Mouse (Mus musculus) heart, embryonic 14.5 days (tissue): Measurements from ENCODE around the gene Nrxn3. TPM values are rescaled to one million over a fixed set of nuclear protein-coding genes. Genes with fewer than 3 reads are reported as not detected.

Experiments used
- ATAC-seq: fragments of 200-750 bp; cut with Nextera tagmentation; 2 replicates; pipeline ENCODE4 v1.8.0; 2017; ENCODE audit warnings: low read depth, moderate TSS enrichment; ENCODE audit not compliant: insufficient number of reproducible peaks, insufficient read depth, low FRiP score
- H3K27ac ChIP-seq, 2 experiments: fragments of 200-500 bp in 1 of 2; fragments of 300-500 bp in 1 of 2; sonication (generic) in 1 of 2; replicated peaks in 1 of 2; 2 replicates each; pipeline ENCODE4 v1.5.1; 2012 to 2014; ENCODE audit warnings: low read depth in 2 of 2, low read length in 2 of 2, control low read depth in 1 of 2, mild to moderate bottlenecking in 1 of 2, mixed read lengths in 1 of 2; ENCODE audit not compliant: control insufficient read depth in 1 of 2, insufficient read depth in 1 of 2
- H3K27me3 ChIP-seq: fragments of 300-500 bp; sonication (generic); 2 replicates; pipeline ENCODE4 v1.6.1; 2014; ENCODE audit warnings: mild to moderate bottlenecking, low read length, control low read depth; ENCODE audit not compliant: control insufficient read depth, insufficient read depth
- H3K36me3 ChIP-seq: fragments of 300-500 bp; sonication (generic); 2 replicates; pipeline ENCODE4 v1.6.1; 2014; ENCODE audit warnings: mild to moderate bottlenecking, control low read depth, low read length, mixed read lengths; ENCODE audit not compliant: control insufficient read depth, insufficient read depth
- H3K4me1 ChIP-seq, 2 experiments: fragments of 200-500 bp in 1 of 2; fragments of 300-500 bp in 1 of 2; sonication (generic) in 1 of 2; 2 replicates each; pipeline ENCODE4 v1.6.1; 2012 to 2014; ENCODE audit warnings: low read length in 2 of 2, control low read depth in 1 of 2, mixed read lengths in 1 of 2; ENCODE audit not compliant: control insufficient read depth in 2 of 2, insufficient read depth in 2 of 2
- H3K4me2 ChIP-seq: fragments of 300-500 bp; sonication (generic); 2 replicates; pipeline ENCODE4 v1.6.1; 2014; ENCODE audit warnings: mild to moderate bottlenecking, low read length
- H3K4me3 ChIP-seq, 2 experiments: fragments of 200-500 bp in 1 of 2; fragments of 300-500 bp in 1 of 2; sonication (generic) in 1 of 2; 2 replicates each; pipeline ENCODE4 v1.5.1; 2012 to 2014; ENCODE audit warnings: low read length in 2 of 2, mild to moderate bottlenecking in 2 of 2, control low read depth in 1 of 2, low read depth in 1 of 2, moderate library complexity in 1 of 2; ENCODE audit not compliant: control insufficient read depth in 1 of 2, insufficient read depth in 1 of 2
- H3K9ac ChIP-seq: fragments of 300-500 bp; sonication (generic); 2 replicates; pipeline ENCODE4 v1.6.1; 2014; ENCODE audit warnings: mild to moderate bottlenecking, low read length
- H3K9me3 ChIP-seq: fragments of 300-500 bp; sonication (generic); 2 replicates; pipeline ENCODE4 v1.6.1; 2016; ENCODE audit warnings: low read length, control low read depth; ENCODE audit not compliant: control insufficient read depth
- WGBS: fragments of 180-500 bp; shearing (Covaris S2); extraction: QIAGEN DNeasy Blood & Tissue Kit; methylation state at CpG from one replicate; pipeline ENCODE4 v1.1.7; 2014; 5-methylcytosine and 5-hydroxymethylcytosine counted together
- polyA plus RNA-seq: library from polyadenylated mRNA; unstranded; fragments of >200 nt; fragmentation: Nextera tagmentation; extraction: Ambion mirVana; gene quantifications from 2 replicates; pipeline ENCODE4 v1.2.1, GENCODE M21; 2014

The Nrxn3 gene
- polyA plus RNA-seq, 1 experiment from 2014 or later, result 1.7 TPM

- Histone ChIP-seq H3K27me3 (no peaks in the 10 kb centered on the region), H3K9ac (no peak overlapping the region), H3K36me3 (no peaks in the 10 kb centered on the region), H3K9me3 (no peaks in the 10 kb centered on the region), H3K4me2 (no peak overlapping the region), H3K27ac (no peak overlapping the region), H3K4me3 (no peak overlapping the region), H3K4me1 (no peaks in the 10 kb centered on the region)
- WGBS, result 31% methylated on average over 1 of the region's 1 CpGs
- no peak for ATAC-seq
These were observed 589.9 kb downstream of the Nrxn3 start for GRCm38 (mm10) chr12:89312586-89312985.

- WGBS, result 65% methylated on average over 8 of the region's 8 CpGs
- Histone ChIP-seq H3K9ac (no peak overlapping the region), H3K4me2 (no peak overlapping the region), H3K9me3 (no peaks in the 10 kb centered on the region), H3K4me3 (no peak overlapping the region), H3K27me3 (no peaks in the 10 kb centered on the region), H3K4me1 (no peaks in the 10 kb centered on the region), H3K36me3 (no peaks in the 10 kb centered on the region), H3K27ac (no peak overlapping the region)
- ATAC-seq, result no peak
These were observed 603.3 kb downstream of the Nrxn3 start for GRCm38 (mm10) chr12:89325864-89326560.

- H3K36me3 ChIP-seq, result no peaks in the 10 kb centered on the region
- ATAC-seq, result no peak
- no peak overlapping the region for H3K9ac ChIP-seq
- no peak overlapping the region for H3K4me2 ChIP-seq
- H3K9me3 ChIP-seq, result no peaks in the 10 kb centered on the region
- no peak overlapping the region for H3K4me3 ChIP-seq
- 79% methylated on average over 3 of the region's 3 CpGs for WGBS
- H3K27ac ChIP-seq, result no peak overlapping the region
- no peaks in the 10 kb centered on the region for H3K27me3 ChIP-seq
- H3K4me1 ChIP-seq, result no peaks in the 10 kb centered on the region
These were observed 609.0 kb downstream of the Nrxn3 start for GRCm38 (mm10) chr12:89331474-89332263.

GRCm38 (mm10) chr12:89333486-89333885 is 610.8 kb downstream of the Nrxn3 start:
- WGBS, result 79% methylated on average over 5 of the region's 5 CpGs
- no peak overlapping the region for H3K4me2 ChIP-seq

GRCm38 (mm10) chr12:89364850-89365249 is 642.2 kb downstream of the Nrxn3 start:
- no peak overlapping the region for H3K4me2 ChIP-seq
- ATAC-seq, result no peak
- no peaks in the 10 kb centered on the region for H3K9me3 ChIP-seq
- no peak overlapping the region for H3K27ac ChIP-seq
- no peaks in the 10 kb centered on the region for H3K4me1 ChIP-seq
- no peak overlapping the region for H3K9ac ChIP-seq
- H3K36me3 ChIP-seq, result no peaks in the 10 kb centered on the region
- no peak overlapping the region for H3K4me3 ChIP-seq
- 51% methylated on average over 4 of the region's 4 CpGs for WGBS
- no peaks in the 10 kb centered on the region for H3K27me3 ChIP-seq

More at GRCm38 (mm10) chr12:89333486-89333885, 610.8 kb downstream of the Nrxn3 start:
- Histone ChIP-seq H3K27ac (no peak overlapping the region), H3K9ac (no peak overlapping the region), H3K27me3 (no peaks in the 10 kb centered on the region), H3K4me3 (no peak overlapping the region), H3K9me3 (no peaks in the 10 kb centered on the region), H3K4me1 (no peaks in the 10 kb centered on the region), H3K36me3 (no peaks in the 10 kb centered on the region)
- ATAC-seq, result no peak

- Histone ChIP-seq H3K27ac (no peak overlapping the region), H3K36me3 (no peaks in the 10 kb centered on the region), H3K4me2 (no peak overlapping the region), H3K9me3 (no peaks in the 10 kb centered on the region), H3K27me3 (no peaks in the 10 kb centered on the region), H3K4me3 (no peak overlapping the region), H3K9ac (no peak overlapping the region), H3K4me1 (no peaks in the 10 kb centered on the region)
- 44% methylated on average over 1 of the region's 1 CpGs for WGBS
- no peak for ATAC-seq
These were observed 647.3 kb downstream of the Nrxn3 start for GRCm38 (mm10) chr12:89369939-89370338.

- H3K36me3 ChIP-seq, result no peaks in the 10 kb centered on the region
- H3K9ac ChIP-seq, result no peak overlapping the region
- no peak overlapping the region for H3K4me2 ChIP-seq
- no peaks in the 10 kb centered on the region for H3K27me3 ChIP-seq
- H3K27ac ChIP-seq, result no peak overlapping the region
- 0 out of 4 replicates have a peak, but pooled peaks cover 0 to 3% of the 10 kb centered on the region in 2 experiments for H3K4me1 ChIP-seq
- no peak for ATAC-seq
- H3K4me3 ChIP-seq, result no peak overlapping the region
- 52% methylated on average over 1 of the region's 1 CpGs for WGBS
- H3K9me3 ChIP-seq, result no peaks in the 10 kb centered on the region
These were observed 653.9 kb downstream of the Nrxn3 start for GRCm38 (mm10) chr12:89376600-89376999.
